15 mouse cellular contexts compared by ENCODE assay signal in the genomic region with DNA sequence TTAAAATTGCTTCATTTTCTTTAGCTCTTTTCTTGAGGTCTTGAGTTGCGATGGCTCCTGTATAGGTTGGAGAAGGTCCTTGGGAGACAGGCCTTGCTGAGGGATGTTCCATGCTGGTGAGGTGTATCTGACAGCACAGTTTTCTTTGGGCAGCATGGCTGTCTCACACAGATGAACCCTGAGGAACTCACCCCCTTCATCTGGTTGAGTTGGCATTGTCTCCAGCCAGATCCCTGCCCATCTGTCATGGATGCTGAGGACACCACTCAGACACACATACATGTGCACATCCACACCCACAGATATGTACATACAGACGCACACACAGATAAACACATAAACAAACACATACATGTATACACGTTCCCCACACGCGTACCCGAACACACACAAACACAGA.
"Had no signal": no experiment of that assay in that cellular context is flagged by ENCODE, and none has a peak within 500 bp of the region (broad histone marks: within the 10 kb centered on the region; RNA-seq: fewer than 3 reads in every experiment).

No protein-coding gene starts in this region.

- DNase-seq: cerebellum, adult 2 months; cerebellum, adult 9-10 months; cerebellum, adult 9-11 months; cerebellum, postnatal 25 days; cerebellum, postnatal 36 days; embryo, embryonic 11 days; forebrain, postnatal 0 days; gastrocnemius, adult 2 months; gastrocnemius, postnatal 10 days; gastrocnemius, postnatal 14 days; gastrocnemius, postnatal 25 days; gastrocnemius, postnatal 36 days; heart, adult 11 months; heart, adult 18-20 months; heart, adult 2 months had no signal
